Mouse (Mus musculus): ENCODE measurements around the gene Bbc3. TPM values are rescaled to one million over a fixed set of nuclear protein-coding genes. Genes with fewer than 3 reads are reported as not detected.

Gene Bbc3
- total RNA-seq, 2 experiments from 2014 or later = 1.1 to 1.3 TPM

Other genes with a start within 250 kb of the Bbc3 start
- not detected in 2 replicates for gene Zfp541, start 246.6 kb upstream of the Bbc3 start, total RNA-seq (2014; fragmentation: Nextera tagmentation)
- gene Zfp541, start 246.6 kb upstream of the Bbc3 start, total RNA-seq (2017) = 0.31 TPM in 1 of 2 replicates, not detected in the other
- gene Napa, start 209.9 kb upstream of the Bbc3 start, total RNA-seq (2014; fragmentation: Nextera tagmentation) = 81.0 and 105 TPM in 2 replicates
- 38.5 and 39.5 TPM in 2 replicates for gene Napa, start 209.9 kb upstream of the Bbc3 start, total RNA-seq (2017)
- gene Kptn, start 188.5 kb upstream of the Bbc3 start, total RNA-seq (2014; fragmentation: Nextera tagmentation) = 19.2 and 20.9 TPM in 2 replicates
- gene Kptn, start 188.5 kb upstream of the Bbc3 start, total RNA-seq (2017) = 9.7 and 11.2 TPM in 2 replicates
- not detected in 2 replicates for gene Slc8a2, start 178.6 kb upstream of the Bbc3 start, total RNA-seq (2014; fragmentation: Nextera tagmentation)
- gene Slc8a2, start 178.6 kb upstream of the Bbc3 start, total RNA-seq (2017) = not detected in 2 replicates
- not detected in 2 replicates for gene Meis3, start 133.3 kb upstream of the Bbc3 start, total RNA-seq (2014; fragmentation: Nextera tagmentation)
- gene Meis3, start 133.3 kb upstream of the Bbc3 start, total RNA-seq (2017) = not detected in 2 replicates
- gene Dhx34, start 86.4 kb upstream of the Bbc3 start, total RNA-seq (2014; fragmentation: Nextera tagmentation) = 5.5 and 8.7 TPM in 2 replicates
- gene Dhx34, start 86.4 kb upstream of the Bbc3 start, total RNA-seq (2017) = 4.4 and 9.4 TPM in 2 replicates
- 0.15 TPM in 1 of 2 replicates, not detected in the other for gene C5ar2, start 64.2 kb upstream of the Bbc3 start, total RNA-seq (2014; fragmentation: Nextera tagmentation)
- gene C5ar2, start 64.2 kb upstream of the Bbc3 start, total RNA-seq (2017) = 0.13 and 0.93 TPM in 2 replicates
- 0.21 TPM in 1 of 2 replicates, not detected in the other for gene C5ar1, start 48.9 kb upstream of the Bbc3 start, total RNA-seq (2014; fragmentation: Nextera tagmentation)
- 0.67 and 1.1 TPM in 2 replicates for gene C5ar1, start 48.9 kb upstream of the Bbc3 start, total RNA-seq (2017)
- 13.6 and 14.6 TPM in 2 replicates for gene Inafm1, start 34.8 kb upstream of the Bbc3 start, total RNA-seq (2014; fragmentation: Nextera tagmentation)
- 3.2 and 3.3 TPM in 2 replicates for gene Inafm1, start 34.8 kb upstream of the Bbc3 start, total RNA-seq (2017)
- gene Ccdc9, start 21.6 kb upstream of the Bbc3 start, total RNA-seq (2014; fragmentation: Nextera tagmentation) = 31.7 and 50.9 TPM in 2 replicates
- gene Ccdc9, start 21.6 kb upstream of the Bbc3 start, total RNA-seq (2017) = 54.0 and 62.0 TPM in 2 replicates
- 131 and 137 TPM in 2 replicates for gene Sae1, start 79.4 kb downstream of the Bbc3 start, total RNA-seq (2014; fragmentation: Nextera tagmentation)
- gene Sae1, start 79.4 kb downstream of the Bbc3 start, total RNA-seq (2017) = 409 and 421 TPM in 2 replicates
- 42.3 and 57.9 TPM in 2 replicates for gene Zc3h4, start 92.5 kb downstream of the Bbc3 start, total RNA-seq (2014; fragmentation: Nextera tagmentation)
- 20.9 and 40.7 TPM in 2 replicates for gene Zc3h4, start 92.5 kb downstream of the Bbc3 start, total RNA-seq (2017)
- 27.5 and 71.6 TPM in 2 replicates for gene Tmem160, start 144.4 kb downstream of the Bbc3 start, total RNA-seq (2014; fragmentation: Nextera tagmentation)
- 17.2 and 26.2 TPM in 2 replicates for gene Tmem160, start 144.4 kb downstream of the Bbc3 start, total RNA-seq (2017)
- not detected in 2 replicates for gene Npas1, start 169.3 kb downstream of the Bbc3 start, total RNA-seq (2014; fragmentation: Nextera tagmentation)
- not detected in 2 replicates for gene Npas1, start 169.3 kb downstream of the Bbc3 start, total RNA-seq (2017)